Mouse (Mus musculus) small intestine, adult 2 months (tissue): ENCODE measurements around the gene Ribc2.

ENCODE experiments used
- CTCF ChIP-seq: fragments of 200-500 bp; IDR thresholded peaks from 2 replicates; pipeline ENCODE4 v1.5.1; 2012; ENCODE audit warnings: low read depth, mild to moderate bottlenecking, control low read depth, inconsistent platforms, low read length, moderate library complexity, mixed read lengths; ENCODE audit not compliant: insufficient replicate concordance, insufficient read length; ENCODE audit errors: extremely low read depth
- POLR2A ChIP-seq: fragments of 200-500 bp; IDR thresholded peaks from 2 replicates; pipeline ENCODE4 v1.6.1; 2012; ENCODE audit warnings: low read depth, mild to moderate bottlenecking, control low read depth, inconsistent platforms, low read length, moderate library complexity

GRCm38 (mm10) chr15:85143161-85143560 lies 11.3 kb downstream of the Ribc2 start:
- no peak for TF ChIP-seq CTCF
- TF ChIP-seq POLR2A: no peak
